Mouse (Mus musculus): Measurements from ENCODE around the gene Lman1l.

The Lman1l gene

DNA sequence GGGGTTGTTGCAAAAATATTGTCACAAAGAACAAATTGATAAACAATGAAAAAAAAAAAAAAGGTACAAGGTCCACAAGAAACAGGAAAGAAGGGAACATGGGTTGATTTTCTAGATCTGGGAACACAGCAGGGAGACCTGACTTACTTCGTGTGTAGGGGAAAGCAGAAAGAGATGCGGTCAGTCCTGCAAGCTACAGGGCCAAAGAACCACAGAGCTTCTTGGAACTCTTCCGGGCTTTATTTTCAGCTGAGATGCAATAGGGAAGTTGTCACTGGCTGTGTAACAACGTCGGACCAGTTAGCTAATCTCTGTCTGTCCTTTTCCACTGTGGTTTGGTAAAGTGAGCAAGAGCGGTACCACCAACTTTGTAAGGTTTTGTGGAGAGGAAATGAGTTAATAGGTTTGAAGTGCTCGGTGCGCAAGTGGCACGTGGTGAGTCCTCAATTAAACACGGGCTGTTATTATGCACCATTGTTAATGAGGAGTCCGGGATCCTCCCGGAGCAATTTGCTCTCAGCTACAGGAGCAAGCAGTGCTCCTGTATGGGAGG is 26.1 kb upstream of the Lman1l start:
- ATAC-seq (ENCODE audit: insufficient number of reproducible peaks, low FRiP score, low TSS enrichment), result no peak

GRCm38 (mm10) chr9:57644944-57645893 is 24.6 kb upstream of the Lman1l start:
- peak; percentile 89 for ATAC-seq (ENCODE audit: insufficient number of reproducible peaks, low FRiP score, low TSS enrichment)

DNA sequence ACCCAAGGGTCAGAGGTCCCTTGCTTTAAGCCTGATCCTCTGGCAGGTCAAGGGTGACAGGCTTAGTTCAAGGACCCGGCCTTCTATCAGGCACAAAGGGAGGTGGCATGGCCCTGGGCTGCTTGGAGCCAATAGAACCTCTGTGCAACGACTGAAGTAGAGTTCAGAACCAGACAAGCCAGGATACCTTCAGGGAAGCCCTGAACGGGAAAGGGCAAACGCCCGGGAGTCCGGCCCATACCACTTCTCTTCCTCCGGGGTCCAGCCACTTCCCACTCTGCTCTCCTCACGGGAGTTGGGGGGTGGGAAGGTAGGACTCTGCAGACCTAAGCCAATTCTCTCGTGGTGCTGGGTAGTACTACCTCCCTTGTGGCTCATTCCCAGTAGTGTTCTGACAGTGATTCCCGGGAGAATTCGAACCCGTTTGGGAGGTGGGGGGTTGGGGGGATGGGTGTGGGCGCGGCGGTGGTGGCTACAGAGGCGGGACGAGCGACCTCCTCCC is 23.9 kb upstream of the Lman1l start:
- no peak for ATAC-seq (ENCODE audit: insufficient number of reproducible peaks, low FRiP score, low TSS enrichment)

GRCm38 (mm10) chr9:57643856-57644180 is 23.2 kb upstream of the Lman1l start:
- no peak for ATAC-seq (ENCODE audit: insufficient number of reproducible peaks, low FRiP score, low TSS enrichment)

- ATAC-seq (ENCODE audit: insufficient number of reproducible peaks, low FRiP score, low TSS enrichment), result no peak
These were observed 22.7 kb upstream of the Lman1l start for GRCm38 (mm10) chr9:57643169-57643855.

DNA sequence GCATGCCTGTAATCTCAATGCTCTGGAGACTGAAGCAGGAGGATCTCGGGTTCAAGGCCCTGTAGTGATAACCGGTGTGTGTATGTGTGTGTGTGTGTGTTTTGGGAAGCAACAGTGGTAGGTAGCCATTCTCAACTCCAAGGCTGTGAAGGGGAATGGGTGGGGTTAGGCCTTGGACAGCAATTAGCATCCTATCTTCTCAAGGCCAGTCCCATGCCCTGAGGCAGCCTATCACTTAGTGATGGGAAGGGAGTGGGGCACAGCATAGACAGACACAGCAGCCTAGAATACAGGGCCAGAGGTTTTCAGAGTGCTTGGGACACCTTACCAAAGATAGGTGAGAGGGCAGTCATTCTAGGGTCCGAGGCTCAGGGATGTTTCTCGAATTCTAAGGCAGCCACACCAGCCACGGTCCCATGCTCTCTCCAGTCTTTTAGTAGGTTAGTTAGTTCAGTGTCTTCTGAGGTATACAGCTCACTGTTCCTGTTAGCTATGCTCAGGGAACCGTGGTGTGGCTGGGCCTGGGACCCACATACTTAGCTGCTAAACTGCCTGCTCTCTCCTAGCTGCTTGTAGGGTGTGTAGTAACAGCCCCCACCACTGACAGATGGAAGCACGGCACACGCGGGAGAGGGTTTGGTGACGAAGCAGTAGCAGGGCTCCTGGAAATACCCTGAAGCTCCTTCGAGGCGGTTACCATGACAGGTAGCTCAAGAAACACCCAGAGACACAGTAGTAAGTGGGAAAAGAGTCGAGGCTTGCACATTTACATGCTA is 21.4 kb upstream of the Lman1l start:
- no peak for ATAC-seq (ENCODE audit: insufficient number of reproducible peaks, low FRiP score, low TSS enrichment)

DNA sequence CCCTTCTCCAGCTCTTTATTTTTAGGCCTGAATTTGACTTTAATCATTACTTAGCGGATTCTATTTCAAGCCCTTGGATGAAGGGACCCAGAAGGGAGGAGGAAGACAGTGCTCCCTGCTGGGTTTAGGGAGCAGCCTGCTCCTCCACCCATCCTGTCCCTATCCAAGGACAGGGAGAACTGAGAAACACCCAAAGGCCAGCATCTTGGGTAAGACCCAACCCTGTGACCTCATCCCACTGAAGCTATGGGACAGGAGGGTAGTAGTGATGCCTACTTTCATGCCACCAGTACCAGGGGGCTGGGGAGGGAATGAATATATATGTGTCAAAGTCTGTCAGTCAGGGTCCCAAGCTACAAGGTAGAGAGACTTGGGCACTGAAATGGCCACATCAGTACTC is 20.4 kb upstream of the Lman1l start:
- ATAC-seq (ENCODE audit: insufficient number of reproducible peaks, low FRiP score, low TSS enrichment), result no peak

DNA sequence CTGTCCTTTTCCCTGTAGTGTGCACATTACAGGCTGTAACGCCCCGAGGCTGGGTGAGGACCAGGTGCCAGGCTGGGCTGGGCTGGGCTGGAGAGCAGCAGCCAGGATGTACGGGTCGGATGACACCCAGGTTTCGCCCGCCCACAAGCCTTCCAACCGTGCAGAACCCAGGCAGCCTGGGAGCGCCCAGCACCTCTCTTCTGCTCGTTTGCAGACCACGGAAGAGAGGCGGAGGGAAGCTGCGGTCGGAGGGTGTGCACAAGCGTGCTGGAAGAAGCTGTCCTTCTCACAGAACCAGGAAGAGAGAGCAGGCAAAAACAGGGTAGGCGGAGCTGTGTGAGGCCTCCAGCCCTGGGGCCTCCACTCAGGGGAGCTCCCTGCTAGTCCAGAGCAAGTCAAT is 19.8 kb upstream of the Lman1l start:
- ATAC-seq (ENCODE audit: insufficient number of reproducible peaks, low FRiP score, low TSS enrichment), result no peak

- ATAC-seq (ENCODE audit: insufficient number of reproducible peaks, low FRiP score, low TSS enrichment), result no peak
These were observed 19.2 kb upstream of the Lman1l start for GRCm38 (mm10) chr9:57639661-57640328.

- no peak for ATAC-seq (ENCODE audit: insufficient number of reproducible peaks, low FRiP score, low TSS enrichment)
These were observed 18.3 kb upstream of the Lman1l start for GRCm38 (mm10) chr9:57638651-57639459.

DNA sequence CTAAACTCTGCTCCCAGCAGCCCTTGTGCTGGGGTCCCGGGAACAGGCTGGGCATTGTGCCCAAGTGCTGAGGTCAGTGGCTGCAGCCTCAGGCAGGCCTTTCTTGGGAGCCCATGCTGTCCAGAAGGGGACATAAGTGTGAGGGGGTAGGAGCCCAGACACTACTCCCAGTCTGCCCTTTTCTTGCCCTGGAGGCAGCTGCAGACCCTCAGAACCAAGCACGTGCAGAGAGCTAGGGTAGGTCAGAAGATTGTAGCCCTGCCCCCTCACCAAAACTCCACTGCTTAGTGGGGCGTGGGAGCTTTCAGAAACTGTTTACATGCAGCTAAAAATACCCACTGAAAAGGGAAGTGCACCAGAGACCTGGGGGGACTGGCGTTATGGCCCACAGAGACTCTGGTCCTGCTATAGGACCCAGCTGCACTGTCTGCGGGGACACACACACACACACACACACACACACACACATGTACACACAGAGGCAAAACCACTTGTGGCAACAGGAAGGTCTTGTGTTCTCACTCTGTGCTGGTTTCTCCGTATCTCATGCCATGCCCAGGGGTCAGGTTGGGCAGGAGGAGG is 17.3 kb upstream of the Lman1l start:
- no peak for ATAC-seq (ENCODE audit: insufficient number of reproducible peaks, low FRiP score, low TSS enrichment)

DNA sequence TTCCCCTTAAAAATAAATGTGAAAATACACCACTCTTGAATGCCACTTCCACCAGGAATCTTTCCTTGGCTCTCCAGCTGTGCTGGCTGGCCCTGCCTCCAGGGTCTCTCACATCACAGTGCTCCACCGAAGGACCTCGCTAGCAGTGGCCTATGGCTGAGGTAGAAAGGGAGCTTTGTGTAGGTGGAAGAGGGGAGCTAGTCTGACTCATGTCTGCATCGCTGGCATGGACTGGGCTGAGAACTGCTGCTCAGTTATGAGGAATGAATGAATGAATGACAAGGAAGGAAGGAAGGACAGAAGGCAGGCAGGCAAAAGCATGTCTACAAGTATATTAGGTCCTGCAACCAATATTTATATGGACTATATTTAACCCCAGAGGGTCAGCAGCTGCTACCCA is 16.7 kb upstream of the Lman1l start:
- no peak for ATAC-seq (ENCODE audit: insufficient number of reproducible peaks, low FRiP score, low TSS enrichment)

- ATAC-seq (ENCODE audit: insufficient number of reproducible peaks, low FRiP score, low TSS enrichment), result no peak
These were observed 13.0 kb upstream of the Lman1l start for GRCm38 (mm10) chr9:57633481-57634024.

DNA sequence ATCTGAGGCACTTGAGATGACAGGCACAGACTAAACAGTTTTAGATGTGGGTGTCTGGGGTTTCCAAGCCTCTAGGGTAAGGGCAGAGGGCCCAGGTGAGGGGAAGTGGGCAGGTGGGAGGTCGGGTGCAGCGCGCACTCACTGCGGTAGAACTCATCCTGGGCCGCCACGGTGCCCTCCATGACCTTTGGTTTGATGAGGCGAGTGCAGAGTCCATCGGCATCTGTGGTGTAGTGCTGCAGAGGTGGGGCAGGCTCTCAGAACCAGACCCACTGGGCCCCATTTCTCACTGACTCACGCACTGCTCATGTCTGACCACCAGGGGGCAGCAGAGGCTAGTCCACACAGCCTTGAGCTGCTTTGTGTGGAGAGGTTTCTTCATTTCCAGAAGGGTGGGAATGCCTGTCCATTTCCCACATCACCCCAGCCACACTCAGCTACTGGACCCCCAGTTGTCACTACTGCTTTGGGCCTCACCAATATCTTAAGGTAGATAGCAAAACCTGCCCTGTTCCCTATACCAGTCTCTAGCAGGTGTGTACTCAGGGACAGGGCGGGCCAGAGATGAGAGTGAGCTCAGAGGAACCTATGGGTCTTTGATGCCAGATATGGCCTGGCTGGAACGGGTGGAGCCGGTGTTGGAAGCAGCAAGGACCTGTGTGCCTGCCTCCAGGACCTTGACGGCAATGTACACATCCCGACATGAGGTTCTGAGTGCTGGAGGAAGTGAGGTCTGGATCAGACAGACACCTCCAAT is 8.7 kb upstream of the Lman1l start:
- ATAC-seq (ENCODE audit: insufficient number of reproducible peaks, low FRiP score, low TSS enrichment), result 0 out of 2 replicates have a peak, but pooled peaks have one; percentile 37

GRCm38 (mm10) chr9:57628717-57629116 is 8.1 kb upstream of the Lman1l start:
- ATAC-seq (ENCODE audit: insufficient number of reproducible peaks, low FRiP score, low TSS enrichment), result no peak

GRCm38 (mm10) chr9:57627892-57628291 is 7.3 kb upstream of the Lman1l start:
- ATAC-seq (ENCODE audit: insufficient number of reproducible peaks, low FRiP score, low TSS enrichment), result no peak

- no peak for ATAC-seq (ENCODE audit: insufficient number of reproducible peaks, low FRiP score, low TSS enrichment)
These were observed 6.6 kb upstream of the Lman1l start for GRCm38 (mm10) chr9:57627191-57627590.
